Mouse (Mus musculus): ENCODE data around the gene Fxn. TPM values are rescaled to one million over a fixed set of nuclear protein-coding genes. Genes with fewer than 3 reads are reported as not detected.
"Not testable (repeated sequence)": the region's sequence is repeated elsewhere in the genome, so short reads cannot be mapped to it uniquely, and the experiment has no call there.

The Fxn gene
- total RNA-seq, 2 experiments from 2014 or later, result 5.9 to 8.1 TPM

DNA sequence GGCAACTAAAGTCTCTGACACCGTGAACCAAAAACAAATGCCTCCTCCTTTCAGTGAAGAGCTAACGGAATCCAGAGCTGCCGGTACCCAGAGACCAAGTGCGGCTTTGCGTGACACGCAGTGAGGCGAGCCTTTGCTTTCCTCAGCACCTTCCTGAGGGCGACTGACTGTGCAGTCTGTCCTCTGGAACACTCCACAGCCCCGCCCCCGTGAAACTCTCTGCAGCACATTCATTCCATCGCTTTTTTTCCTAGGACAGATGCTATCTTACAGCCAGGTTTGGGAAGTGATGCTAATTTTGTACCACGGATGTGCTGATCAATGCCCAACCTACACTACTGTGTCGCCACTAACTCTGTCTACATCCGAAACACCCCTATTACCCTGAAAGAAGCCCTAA is 17.7 kb downstream of the Fxn start:
- no peak for DNase-seq (ENCODE audit: extremely low spot score in 1 of 2, low spot score in 2 of 2)
- Histone ChIP-seq H3K27ac (no peak overlapping the region), H3K4me3 (no peak overlapping the region)
- intact Hi-C loops (cut with DNase I), result loop anchor here (10.0 kb wide), 1 partner anchor 688 kb away; no protein-coding TSS in a partner anchor
- TF ChIP-seq CTCF (IDR thresholded peaks at IDR 0.05), result no peak

DNA sequence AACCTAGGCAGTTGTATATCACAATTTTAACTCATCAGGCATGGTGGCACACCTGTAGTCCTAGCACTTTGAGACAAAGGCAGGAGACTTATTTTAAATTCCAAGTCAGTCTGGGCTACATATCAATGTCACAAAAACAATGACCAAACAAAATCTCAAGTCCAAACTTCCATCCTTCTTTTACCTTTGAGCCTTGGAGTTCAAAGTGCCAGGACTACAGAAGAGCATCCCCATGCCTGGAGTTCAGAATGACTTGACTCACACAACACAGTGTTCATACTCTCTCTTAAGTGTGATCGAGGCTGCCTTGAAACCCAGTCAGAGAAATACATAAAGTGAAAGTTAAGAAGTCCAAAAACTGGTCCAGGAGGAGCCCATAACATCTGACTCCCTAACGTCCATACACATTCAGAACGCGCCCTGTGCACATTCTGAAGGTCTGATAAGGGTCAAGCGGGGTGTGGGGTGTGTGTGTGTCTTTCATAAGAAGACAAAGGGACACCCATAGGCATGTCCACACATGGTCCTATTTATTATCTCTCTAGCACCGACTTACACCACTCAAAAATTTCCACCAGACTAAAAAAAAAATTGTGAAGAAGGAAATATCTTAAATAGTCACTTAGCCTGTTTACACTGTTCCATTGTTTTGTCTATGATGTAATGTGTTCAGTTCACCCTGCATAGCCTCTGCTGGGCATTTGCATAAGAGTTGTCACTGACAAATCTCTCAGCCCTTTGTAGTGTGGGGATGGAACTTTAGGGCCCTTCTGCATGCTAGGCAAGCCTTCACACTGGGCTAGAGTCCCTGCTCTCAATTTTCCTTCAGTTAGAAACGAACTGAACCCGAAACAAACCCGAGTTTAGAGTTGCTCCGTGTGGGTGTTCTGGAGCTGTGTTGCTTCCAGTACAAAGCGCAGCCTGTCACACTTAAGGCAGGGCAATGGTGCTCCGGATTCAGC is 20.7 kb downstream of the Fxn start:
- H3K4me3 ChIP-seq, result no peak overlapping the region
- peak overlapping the region; percentile 50; the same call in 1 of the 2 replicates for H3K27ac ChIP-seq
- TF ChIP-seq CTCF (IDR thresholded peaks at IDR 0.05), result no peak
- DNase-seq (ENCODE audit: extremely low spot score in 1 of 2, low spot score in 2 of 2), result no peak
- intact Hi-C loops (cut with DNase I), result loop anchor here (10.0 kb wide), 1 partner anchor 685 kb away; no protein-coding TSS in a partner anchor

DNA sequence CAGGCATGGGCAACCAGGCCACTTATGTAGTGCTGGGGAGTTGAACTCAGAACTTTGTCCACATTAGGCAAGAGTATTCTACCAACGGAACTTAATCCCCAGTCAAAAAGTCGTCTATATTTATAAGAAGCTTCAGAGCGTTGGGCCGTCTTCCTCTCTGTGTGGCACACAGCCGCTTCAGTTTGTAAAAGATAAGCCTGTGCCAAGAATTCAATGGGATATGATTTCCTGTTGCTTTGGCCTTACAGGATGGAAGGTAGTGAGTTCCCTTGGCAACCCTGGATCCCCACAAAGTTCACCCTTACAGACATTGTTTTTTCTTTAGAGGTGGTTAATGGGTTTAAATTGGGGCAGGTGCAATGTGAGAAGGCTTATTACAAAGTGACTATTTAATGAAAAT is 22.0 kb downstream of the Fxn start:
- no peak for TF ChIP-seq CTCF (IDR thresholded peaks at IDR 0.05)
- intact Hi-C loops (cut with DNase I), result no loop called here
- H3K27ac ChIP-seq, result no peak overlapping the region
- DNase-seq (ENCODE audit: extremely low spot score in 1 of 2, low spot score in 2 of 2), result no peak
- no peak overlapping the region for H3K4me3 ChIP-seq

DNA sequence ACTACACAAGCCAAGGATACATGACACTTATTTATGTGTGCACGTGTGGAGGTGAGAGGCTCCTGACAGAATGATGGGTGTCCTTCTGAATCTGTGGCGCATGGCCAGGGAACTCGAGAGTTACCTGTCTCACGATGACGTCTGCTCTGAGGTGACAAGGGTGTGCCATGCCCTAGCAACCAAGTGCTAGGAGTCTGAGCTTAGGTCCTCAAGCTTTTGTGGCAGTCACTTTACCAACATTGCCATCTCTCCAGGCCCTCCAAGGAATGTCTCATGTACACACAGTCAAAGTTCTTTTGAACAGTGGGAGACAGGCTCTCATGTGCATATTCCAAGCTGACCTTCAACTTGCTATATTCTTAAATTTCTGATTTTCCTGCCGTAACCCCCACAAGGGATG is 22.4 kb downstream of the Fxn start:
- Histone ChIP-seq H3K27ac (no peak overlapping the region), H3K4me3 (no peak overlapping the region)
- no peak for TF ChIP-seq CTCF (IDR thresholded peaks at IDR 0.05)
- intact Hi-C loops (cut with DNase I), result no loop called here
- DNase-seq (ENCODE audit: extremely low spot score in 1 of 2, low spot score in 2 of 2), result no peak

DNA sequence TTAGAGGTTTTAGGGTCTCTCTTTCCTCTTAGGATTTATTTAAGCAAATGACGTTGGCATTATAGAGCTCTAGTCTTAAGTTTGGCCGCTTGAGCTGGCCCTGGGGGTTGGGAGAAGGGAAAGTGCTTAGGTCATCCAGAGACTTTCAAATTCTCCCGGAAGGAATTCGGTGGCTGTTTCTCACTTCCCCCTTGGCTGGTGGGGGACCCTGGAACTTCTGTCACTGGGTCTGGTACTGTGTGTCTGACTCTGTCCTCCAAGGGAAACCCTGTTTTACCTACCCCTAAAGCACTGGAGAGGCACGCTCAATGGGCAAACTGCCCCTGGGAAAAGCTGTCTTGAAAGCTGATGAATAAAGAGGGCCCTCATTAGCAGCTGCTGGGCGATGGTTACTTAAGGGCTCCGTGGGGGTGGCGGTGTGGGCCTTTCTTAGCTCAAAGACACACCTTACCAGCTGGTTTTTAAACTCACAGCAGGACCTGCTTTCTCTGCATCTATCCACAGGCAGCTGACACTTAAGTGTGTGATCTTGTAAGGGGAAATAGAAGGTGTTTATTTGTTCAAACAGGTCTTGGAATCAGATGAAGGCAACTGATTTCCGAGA is 26.6 kb downstream of the Fxn start:
- Histone ChIP-seq H3K27ac (no peak overlapping the region; the same call in 1 of the 2 replicates), H3K4me3 (no peak overlapping the region)
- DNase-seq (ENCODE audit: extremely low spot score in 1 of 2, low spot score in 2 of 2), result no peak
- TF ChIP-seq CTCF (IDR thresholded peaks at IDR 0.05), result no peak
- intact Hi-C loops (cut with DNase I), result no loop called here

DNA sequence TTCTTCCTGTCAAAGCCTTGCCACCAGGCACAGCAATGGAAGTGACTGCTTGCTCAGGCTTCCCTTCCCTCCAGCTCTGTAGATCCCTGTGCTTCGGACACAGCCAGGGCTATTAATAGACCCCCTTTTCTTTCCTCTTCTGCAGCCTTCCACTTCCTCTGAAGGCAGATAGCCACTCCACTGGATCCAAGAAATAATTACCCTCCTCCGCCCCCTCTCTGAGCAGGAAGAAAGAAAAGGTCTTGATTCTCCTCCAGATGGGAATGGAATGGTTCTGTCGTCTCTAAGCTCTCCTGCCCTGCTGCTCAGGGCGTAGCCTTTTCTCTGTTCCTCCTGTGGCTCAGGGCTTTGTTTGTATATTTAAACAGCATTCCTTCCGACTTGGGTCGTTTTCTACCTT is 28.5 kb downstream of the Fxn start:
- DNase-seq (ENCODE audit: extremely low spot score in 1 of 2, low spot score in 2 of 2), result no peak
- TF ChIP-seq CTCF (IDR thresholded peaks at IDR 0.05), result no peak
- Histone ChIP-seq H3K4me3 (no peak overlapping the region), H3K27ac (no peak overlapping the region)
- intact Hi-C loops (cut with DNase I), result no loop called here

DNA sequence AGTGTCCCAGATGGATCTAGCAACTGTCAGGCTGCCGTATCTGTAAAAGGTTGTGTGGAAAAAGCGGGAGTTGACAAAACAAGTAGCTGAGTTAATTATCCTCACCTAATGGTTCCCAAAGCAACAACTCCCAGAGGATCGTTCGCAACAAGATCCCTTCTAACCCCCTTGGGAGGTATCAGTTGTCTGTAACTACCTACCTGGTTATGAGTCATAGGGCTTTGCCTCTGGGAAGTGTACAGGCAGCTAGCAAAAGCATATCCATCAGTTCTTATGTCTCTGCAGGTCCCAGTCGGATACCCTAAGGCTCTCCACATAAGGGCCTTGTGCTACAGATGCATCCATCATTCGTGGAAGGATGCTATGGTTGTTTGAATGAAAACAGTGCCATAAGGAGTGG is 37.1 kb downstream of the Fxn start:
- no peak overlapping the region for H3K27ac ChIP-seq
- no peak for DNase-seq (ENCODE audit: extremely low spot score in 1 of 2, low spot score in 2 of 2)
- no peak for TF ChIP-seq CTCF (IDR thresholded peaks at IDR 0.05)
- intact Hi-C loops (cut with DNase I), result no loop called here
- no peak overlapping the region for H3K4me3 ChIP-seq

DNA sequence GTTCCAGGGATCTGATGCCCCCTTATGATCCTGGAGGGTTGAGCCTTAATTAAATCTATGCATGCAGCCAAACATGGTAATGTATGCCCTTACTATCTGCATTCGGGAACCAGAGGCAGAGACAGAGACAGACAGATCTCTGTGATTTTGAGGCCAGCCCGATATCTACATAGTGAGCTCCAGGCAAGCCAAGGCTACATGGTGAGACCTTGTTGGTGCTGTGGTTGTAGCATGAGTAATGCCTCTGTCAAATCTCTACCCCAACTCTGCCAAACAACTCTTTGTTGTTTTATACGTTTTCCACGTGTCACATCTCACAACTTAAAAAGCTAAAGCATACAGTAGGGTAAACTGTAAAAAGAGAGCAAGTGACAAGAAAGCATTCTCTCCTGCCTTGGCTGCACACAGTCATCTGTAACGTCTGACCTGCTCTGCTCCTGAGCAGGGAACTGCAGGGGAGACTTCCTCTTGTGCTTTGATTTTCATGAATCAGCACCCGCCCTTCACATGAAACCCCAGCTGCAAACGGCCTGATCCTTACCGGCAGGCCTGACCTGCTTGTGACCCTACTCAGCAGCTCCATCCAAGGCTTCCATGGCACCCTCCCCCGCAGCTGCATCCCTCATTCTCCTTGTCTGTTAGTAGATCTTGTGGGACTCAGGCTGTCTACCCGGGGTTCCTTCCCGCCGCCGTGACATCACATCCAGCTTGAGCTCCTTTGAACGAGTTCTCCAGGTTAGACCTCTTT is 38.4 kb downstream of the Fxn start:
- no peak overlapping the region for H3K4me3 ChIP-seq
- no peak for DNase-seq (ENCODE audit: extremely low spot score in 1 of 2, low spot score in 2 of 2)
- intact Hi-C loops (cut with DNase I), result no loop called here
- H3K27ac ChIP-seq, result no peak overlapping the region
- no peak for TF ChIP-seq CTCF (IDR thresholded peaks at IDR 0.05)

DNA sequence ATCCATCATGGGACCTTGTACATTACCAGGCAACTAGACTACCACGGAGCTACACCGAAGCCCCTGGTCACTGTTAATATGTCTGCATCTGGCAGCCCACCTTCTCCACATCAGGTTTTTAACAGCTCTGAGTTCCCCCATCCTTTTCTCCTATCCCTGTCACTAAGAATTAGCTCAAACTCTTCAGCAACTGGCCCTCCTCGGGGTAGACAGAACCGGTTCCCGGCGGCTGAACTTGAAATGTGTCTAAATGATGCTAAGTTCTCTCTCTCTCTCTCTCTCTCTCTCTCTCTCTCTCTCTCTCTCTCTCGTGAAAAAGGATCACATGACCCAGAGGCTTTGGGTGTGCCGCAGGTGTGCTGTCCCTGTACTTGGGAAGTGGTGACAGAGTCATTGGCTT is 39.1 kb downstream of the Fxn start:
- TF ChIP-seq CTCF (IDR thresholded peaks at IDR 0.05), result no peak
- Histone ChIP-seq H3K27ac (no peak overlapping the region), H3K4me3 (no peak overlapping the region)
- intact Hi-C loops (cut with DNase I), result no loop called here
- no peak for DNase-seq (ENCODE audit: extremely low spot score in 1 of 2, low spot score in 2 of 2)

DNA sequence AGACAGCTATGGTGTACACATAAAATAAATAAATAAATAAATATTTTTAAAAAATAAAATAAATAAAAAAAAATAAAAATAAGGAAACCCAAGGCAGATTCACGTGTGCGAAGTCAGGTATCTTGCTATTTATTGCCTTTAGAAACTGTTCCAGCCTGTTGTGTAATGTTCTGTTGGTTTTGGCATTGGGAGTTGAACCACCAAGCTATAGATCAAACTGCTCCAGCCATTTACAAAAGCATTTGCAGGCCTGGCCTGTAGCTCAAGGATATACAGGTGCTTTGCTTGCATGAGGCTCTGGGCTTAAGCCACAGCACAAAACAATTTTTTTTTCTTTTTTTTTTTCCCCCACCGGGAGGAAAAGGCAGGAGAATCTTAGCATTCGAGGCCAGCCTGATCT is 42.4 kb downstream of the Fxn start:
- no peak for TF ChIP-seq CTCF (IDR thresholded peaks at IDR 0.05)
- no peak for DNase-seq (ENCODE audit: extremely low spot score in 1 of 2, low spot score in 2 of 2)
- intact Hi-C loops (cut with DNase I), result no loop called here
- no peak overlapping the region for H3K27ac ChIP-seq
- H3K4me3 ChIP-seq, result no peak overlapping the region

DNA sequence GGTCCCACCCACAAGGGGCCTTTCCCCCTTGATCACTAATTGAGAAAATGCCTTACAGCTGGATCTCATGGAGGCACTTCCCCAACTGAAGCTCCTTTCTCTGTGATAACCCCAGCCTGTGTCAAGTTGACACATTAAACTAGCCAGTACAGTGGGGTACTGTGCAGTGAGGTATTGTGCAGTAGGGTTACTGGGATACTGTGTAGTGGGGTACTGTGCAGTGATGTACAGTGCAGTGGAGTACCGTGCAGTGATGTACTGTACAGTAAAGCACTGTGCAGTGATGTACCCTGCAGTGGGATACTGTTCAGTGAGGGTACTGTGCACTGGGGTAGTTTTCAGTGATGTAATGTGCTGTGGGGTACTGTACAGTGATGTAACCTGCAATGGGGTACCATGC is 48.0 kb downstream of the Fxn start:
- intact Hi-C loops (cut with DNase I); DNase-seq (ENCODE audit: extremely low spot score in 1 of 2, low spot score in 2 of 2); H3K4me3 ChIP-seq; H3K27ac ChIP-seq: not testable (repeated sequence)

DNA sequence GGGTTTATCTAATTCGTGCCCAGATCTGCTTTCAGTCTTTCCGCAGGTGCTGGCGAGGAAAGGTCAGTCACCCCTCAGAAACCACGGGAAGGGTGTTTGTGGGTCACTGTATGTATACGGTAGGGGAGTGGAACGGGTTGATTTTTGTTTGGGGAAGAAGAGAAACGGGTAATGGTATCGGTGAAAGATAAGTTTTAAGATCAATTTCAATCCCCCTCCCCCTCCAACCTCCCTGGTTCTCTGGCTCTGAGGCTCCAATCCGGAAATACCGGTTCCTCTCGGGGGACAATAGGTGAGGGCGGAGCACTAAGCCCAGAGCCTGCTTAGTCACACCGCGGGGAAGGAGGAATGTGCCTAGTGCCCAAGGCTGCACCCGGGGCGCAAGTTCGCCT is 55.1 kb downstream of the Fxn start:
- Histone ChIP-seq H3K4me3 (peak overlapping the region; percentile 63), H3K27ac (peak overlapping the region; percentile 75)
- no peak for TF ChIP-seq CTCF (IDR thresholded peaks at IDR 0.05)
- intact Hi-C loops (cut with DNase I), result loop anchor here (2.0 kb wide), 3 partner anchors 40 to 72 kb away; no protein-coding TSS in a partner anchor
- peak in 1 of 2 experiments; percentile 11 for DNase-seq (ENCODE audit: extremely low spot score in 1 of 2, low spot score in 2 of 2)
